Mouse (Mus musculus) limb, embryonic 13.5 days (tissue): ENCODE results near the gene Lrrc3c. TPM values are rescaled to one million over a fixed set of nuclear protein-coding genes. Genes with fewer than 3 reads are reported as not detected.

ENCODE experiments used
- ATAC-seq: fragments of 200-750 bp; cut with Nextera tagmentation; 2 replicates; pipeline ENCODE4 v1.8.0; 2017; ENCODE audit warnings: low read depth, moderate number of reproducible peaks, moderate TSS enrichment; ENCODE audit not compliant: low FRiP score
- H3K27ac ChIP-seq: fragments of 300-500 bp; sonication (generic); 2 replicates; pipeline ENCODE4 v1.5.1; 2015; ENCODE audit warnings: inconsistent platforms, mild to moderate bottlenecking, moderate library complexity
- H3K27me3 ChIP-seq: fragments of 300-500 bp; sonication (generic); 2 replicates; pipeline ENCODE4 v1.6.1; 2015; ENCODE audit warnings: mild to moderate bottlenecking, inconsistent platforms
- H3K36me3 ChIP-seq: fragments of 300-500 bp; sonication (generic); 2 replicates; pipeline ENCODE4 v1.6.1; 2015; ENCODE audit warnings: inconsistent platforms, mild to moderate bottlenecking, moderate library complexity
- H3K4me1 ChIP-seq: fragments of 300-500 bp; sonication (generic); 2 replicates; pipeline ENCODE4 v1.6.1; 2015; ENCODE audit warnings: inconsistent platforms
- H3K4me2 ChIP-seq: fragments of 300-500 bp; sonication (generic); replicated peaks from 2 replicates; pipeline ENCODE4 v1.6.1; 2015; ENCODE audit warnings: inconsistent platforms, mild to moderate bottlenecking, moderate library complexity
- H3K4me3 ChIP-seq: fragments of 300-500 bp; sonication (generic); 2 replicates; pipeline ENCODE4 v1.5.1; 2015; ENCODE audit warnings: moderate library complexity, mild to moderate bottlenecking, inconsistent platforms
- H3K9ac ChIP-seq: fragments of 300-500 bp; sonication (generic); 2 replicates; pipeline ENCODE4 v1.6.1; 2015; ENCODE audit warnings: mild to moderate bottlenecking, inconsistent platforms
- H3K9me3 ChIP-seq: fragments of 300-500 bp; sonication (generic); 2 replicates; pipeline ENCODE4 v1.6.1; 2016; ENCODE audit warnings: inconsistent platforms
- WGBS: fragments of 180-500 bp; shearing (Covaris S2); methylation state at CpG from one replicate; pipeline ENCODE4 v1.1.7; 2015; 5-methylcytosine and 5-hydroxymethylcytosine counted together
- polyA plus RNA-seq: library from polyadenylated mRNA; unstranded; fragments of >200 nt; fragmentation: Nextera tagmentation; extraction: Ambion mirVana; gene quantifications from 2 replicates; pipeline ENCODE4 v1.2.1, GENCODE M21; 2015

Lrrc3c gene
- not detected in 2 replicates for polyA plus RNA-seq

DNA sequence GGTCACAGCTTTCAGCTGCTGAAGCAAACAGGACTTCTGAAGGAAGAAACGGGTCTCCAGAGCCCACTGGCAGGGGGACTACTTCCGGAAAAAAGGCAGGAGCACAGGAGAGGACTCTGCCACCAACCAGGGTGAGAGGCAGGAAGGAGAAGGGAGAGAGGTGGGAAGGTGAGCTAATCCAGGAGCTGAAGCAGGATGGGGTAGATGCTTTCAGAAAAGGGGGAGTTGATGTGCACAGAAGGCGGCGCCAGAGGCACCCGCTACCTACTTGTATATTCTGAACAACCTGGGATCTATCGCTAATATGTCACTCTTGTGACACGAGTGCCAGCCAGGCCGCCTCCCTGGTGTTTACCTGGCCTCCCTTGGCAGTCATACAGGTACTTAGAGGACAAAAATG, at the start of gene Lrrc3c:
TSS of gene Lrrc3c (plus strand) at position 301 of the 400 bp plus-strand sequence.
- Histone ChIP-seq H3K27me3 (peaks cover 59% of the 10 kb centered on the region), H3K4me3 (no peak within 1 kb of the TSS), H3K4me1 (peaks cover 11% of the 10 kb centered on the region), H3K9ac (no peak within 1 kb of the TSS; the same call in 1 of the 2 replicates), H3K9me3 (no peaks in the 10 kb centered on the region), H3K27ac (no peak within 1 kb of the TSS), H3K4me2 (no peak within 1 kb of the TSS), H3K36me3 (no peaks in the 10 kb centered on the region)
- WGBS = 79% methylated on average over 8 of the region's 8 CpGs
- no peak for ATAC-seq

DNA sequence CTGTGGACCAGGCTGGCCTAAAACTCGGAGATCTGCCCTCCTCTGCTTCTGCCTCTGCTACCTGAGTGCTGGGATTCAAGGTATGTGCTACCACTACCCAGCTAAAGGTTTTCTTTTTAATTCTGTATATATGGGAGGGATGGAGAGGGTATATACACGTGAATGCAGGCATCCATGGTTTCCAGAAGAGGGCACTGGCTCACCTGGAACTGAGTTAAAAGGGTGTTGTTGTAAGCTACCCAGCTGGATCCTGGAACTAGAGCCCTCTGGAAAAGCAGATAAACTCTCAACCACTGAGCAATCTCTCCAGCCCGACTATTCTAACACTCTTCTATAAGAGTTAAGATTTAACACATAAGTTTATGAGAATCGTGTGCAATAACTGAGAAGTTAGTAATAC, 48.7 kb upstream of the Lrrc3c start:
- 63% methylated on average over 4 of the region's 4 CpGs for WGBS
- Histone ChIP-seq H3K27ac (no peak overlapping the region), H3K36me3 (no peaks in the 10 kb centered on the region), H3K4me2 (no peak overlapping the region), H3K9ac (no peak overlapping the region), H3K4me3 (no peak overlapping the region), H3K9me3 (no peaks in the 10 kb centered on the region), H3K4me1 (peaks cover 17% of the 10 kb centered on the region), H3K27me3 (peaks cover 54% of the 10 kb centered on the region)
- no peak for ATAC-seq

- H3K4me1 ChIP-seq = peaks cover 14% of the 10 kb centered on the region
- peak overlapping the region; percentile 76 for H3K4me3 ChIP-seq
- peak overlapping the region; percentile 74 for H3K4me2 ChIP-seq
- ATAC-seq = no peak
- peaks cover 51% of the 10 kb centered on the region for H3K27me3 ChIP-seq
- WGBS = 17% methylated on average over 20 of the region's 20 CpGs
- H3K27ac ChIP-seq = no peak overlapping the region
- H3K9me3 ChIP-seq = no peaks in the 10 kb centered on the region
- no peaks in the 10 kb centered on the region for H3K36me3 ChIP-seq
- H3K9ac ChIP-seq = peak overlapping the region; percentile 72; the same call in 1 of the 2 replicates
Observed at GRCm38 (mm10) chr11:98550311-98550974, 47.6 kb upstream of the Lrrc3c start.

GRCm38 (mm10) chr11:98550975-98551828, 46.9 kb upstream of the Lrrc3c start, which contains the start of gene Zpbp2:
Zpbp2 (plus strand) TSS chr11:98551097.
- Histone ChIP-seq H3K4me3 (peak within 1 kb of the TSS; percentile 76), H3K36me3 (no peaks in the 10 kb centered on the region), H3K9me3 (no peaks in the 10 kb centered on the region), H3K4me2 (peak within 1 kb of the TSS; percentile 74), H3K9ac (peak within 1 kb of the TSS; percentile 72), H3K27me3 (peaks cover 43% of the 10 kb centered on the region), H3K27ac (peak within 1 kb of the TSS; percentile 48; the same call in 1 of the 2 replicates), H3K4me1 (peaks cover 9% of the 10 kb centered on the region; the same call in 1 of the 2 replicates)
- 1% methylated on average over 51 of the region's 51 CpGs for WGBS
- peak; percentile 97 for ATAC-seq

GRCm38 (mm10) chr11:98553966-98554365, 44.1 kb upstream of the Lrrc3c start:
- Histone ChIP-seq H3K4me1 (peaks cover 9% of the 10 kb centered on the region; the same call in 1 of the 2 replicates), H3K36me3 (no peaks in the 10 kb centered on the region), H3K4me3 (no peak overlapping the region), H3K4me2 (no peak overlapping the region), H3K27me3 (peaks cover 20% of the 10 kb centered on the region), H3K9ac (no peak overlapping the region), H3K27ac (no peak overlapping the region), H3K9me3 (no peaks in the 10 kb centered on the region)
- no peak for ATAC-seq
- 85% methylated on average over 4 of the region's 4 CpGs for WGBS

- Histone ChIP-seq H3K4me3 (no peak overlapping the region), H3K27me3 (peaks cover 15% of the 10 kb centered on the region), H3K36me3 (no peaks in the 10 kb centered on the region), H3K4me2 (no peak overlapping the region), H3K9me3 (no peaks in the 10 kb centered on the region), H3K27ac (no peak overlapping the region), H3K4me1 (peaks cover 8% of the 10 kb centered on the region; the same call in 1 of the 2 replicates), H3K9ac (no peak overlapping the region)
- WGBS = 69% methylated on average over 12 of the region's 12 CpGs
- ATAC-seq = no peak
Observed at GRCm38 (mm10) chr11:98555124-98555700, 42.9 kb upstream of the Lrrc3c start.

DNA sequence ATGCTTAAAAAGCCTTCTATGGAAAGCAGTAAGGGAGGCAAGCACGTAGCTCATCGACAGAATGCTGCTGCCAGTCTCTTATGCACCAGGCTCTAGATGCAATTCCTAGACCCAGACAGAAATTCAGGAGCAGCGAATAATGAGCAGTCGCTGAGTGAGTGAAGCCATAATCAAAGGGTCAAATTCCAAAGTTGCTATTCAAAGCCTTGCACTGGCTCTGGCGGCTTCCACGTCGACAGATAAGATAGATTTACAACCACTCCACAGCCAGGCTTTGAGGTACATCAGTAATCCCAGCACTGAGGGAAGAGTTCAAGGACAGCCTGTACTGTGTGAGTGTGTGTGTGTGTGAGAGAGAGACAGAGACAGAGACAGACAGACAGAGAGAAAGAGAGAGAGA, 37.1 kb upstream of the Lrrc3c start:
- Histone ChIP-seq H3K4me1 (0 out of 2 replicates have a peak, but pooled peaks cover 11% of the 10 kb centered on the region), H3K27me3 (peaks cover 12% of the 10 kb centered on the region), H3K9ac (no peak overlapping the region), H3K4me2 (no peak overlapping the region), H3K36me3 (no peaks in the 10 kb centered on the region), H3K27ac (no peak overlapping the region), H3K4me3 (no peak overlapping the region), H3K9me3 (no peaks in the 10 kb centered on the region)
- ATAC-seq = no peak
- 15% methylated on average over 7 of the region's 7 CpGs for WGBS

DNA sequence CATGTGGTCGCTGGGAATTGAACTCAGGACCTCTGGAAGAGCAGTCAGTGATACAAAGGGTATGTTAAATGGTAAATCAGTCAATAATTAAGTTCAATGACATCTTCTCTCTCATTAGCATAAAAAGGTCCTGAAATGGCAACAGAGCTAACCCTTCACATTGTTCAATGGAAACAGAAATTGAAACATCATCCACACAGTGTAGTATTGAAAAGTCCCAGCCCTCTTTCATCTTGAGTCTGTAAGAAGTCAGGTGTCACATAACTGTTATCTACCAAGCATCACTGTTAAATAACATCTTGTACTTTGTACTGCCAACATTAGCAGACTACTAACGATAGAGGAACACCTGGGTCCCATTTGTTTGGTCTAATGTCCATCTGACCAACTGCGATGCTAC, 35.1 kb upstream of the Lrrc3c start:
- no peak for ATAC-seq
- peaks cover 11% of the 10 kb centered on the region for H3K27me3 ChIP-seq
- no peaks in the 10 kb centered on the region for H3K36me3 ChIP-seq
- no peak overlapping the region for H3K27ac ChIP-seq
- H3K4me3 ChIP-seq = no peak overlapping the region
- WGBS = 80% methylated on average over 3 of the region's 3 CpGs
- H3K9me3 ChIP-seq = no peaks in the 10 kb centered on the region
- H3K4me2 ChIP-seq = no peak overlapping the region
- H3K9ac ChIP-seq = no peak overlapping the region
- 0 out of 2 replicates have a peak, but pooled peaks cover 11% of the 10 kb centered on the region for H3K4me1 ChIP-seq

DNA sequence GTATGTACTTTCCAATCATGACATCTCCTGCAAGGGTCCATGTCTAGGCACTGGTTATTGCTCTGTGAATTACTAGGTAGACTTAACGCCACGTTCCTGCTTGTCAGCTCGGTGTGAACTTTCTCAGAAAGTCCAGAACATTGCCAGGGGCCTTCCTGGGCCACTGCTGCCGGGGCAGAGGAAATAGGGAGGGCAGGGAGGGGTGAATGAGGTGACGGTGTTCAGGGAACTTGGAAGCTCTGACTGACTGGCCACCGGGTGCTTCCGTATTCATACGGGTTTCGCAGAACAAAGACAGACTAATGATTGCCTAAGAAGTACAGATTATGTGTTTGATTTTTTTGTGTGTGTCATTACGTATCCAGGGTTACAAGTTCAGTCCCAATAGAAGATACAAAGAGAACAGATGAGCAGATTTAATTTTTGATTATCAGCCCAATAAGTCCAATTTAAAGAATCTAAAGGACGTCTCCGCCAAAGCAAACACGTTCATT, 34.1 kb upstream of the Lrrc3c start:
- Histone ChIP-seq H3K9ac (no peak overlapping the region), H3K4me1 (0 out of 2 replicates have a peak, but pooled peaks cover 11% of the 10 kb centered on the region)

GRCm38 (mm10) chr11:98568326-98568725, 29.8 kb upstream of the Lrrc3c start:
- no peak overlapping the region for H3K4me3 ChIP-seq
- 84% methylated on average over 8 of the region's 8 CpGs for WGBS
- no peaks in the 10 kb centered on the region for H3K9me3 ChIP-seq
- no peaks in the 10 kb centered on the region for H3K4me1 ChIP-seq
- no peaks in the 10 kb centered on the region for H3K27me3 ChIP-seq
- H3K36me3 ChIP-seq = no peaks in the 10 kb centered on the region
- H3K27ac ChIP-seq = no peak overlapping the region
- no peak for ATAC-seq
- no peak overlapping the region for H3K4me2 ChIP-seq
- no peak overlapping the region for H3K9ac ChIP-seq

More for the DNA sequence above, 34.1 kb upstream of the Lrrc3c start:
- Histone ChIP-seq H3K36me3 (no peaks in the 10 kb centered on the region), H3K27me3 (peaks cover 7% of the 10 kb centered on the region; the same call in 1 of the 2 replicates), H3K4me3 (no peak overlapping the region), H3K4me2 (no peak overlapping the region), H3K9me3 (no peaks in the 10 kb centered on the region), H3K27ac (no peak overlapping the region)
- 64% methylated on average over 13 of the region's 13 CpGs for WGBS
- no peak for ATAC-seq

DNA sequence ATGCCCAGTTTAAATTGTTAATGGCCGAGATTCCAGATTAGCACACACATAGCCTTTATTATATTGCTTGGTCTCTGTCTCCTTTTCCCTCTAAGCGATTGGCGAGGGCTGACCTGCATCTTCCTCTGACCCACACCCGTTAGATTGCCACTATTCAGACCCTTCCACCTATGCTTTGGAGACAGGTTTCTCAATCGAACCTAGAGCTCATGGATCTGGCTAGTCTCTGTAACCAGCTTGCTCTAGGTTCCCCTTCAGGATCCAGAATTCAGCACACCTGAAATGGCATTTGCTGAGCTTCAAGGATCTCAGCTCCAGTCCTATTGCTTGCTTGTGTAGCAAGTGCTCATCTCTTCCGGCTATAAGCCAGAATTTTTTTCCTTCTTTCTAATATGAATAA, 28.6 kb upstream of the Lrrc3c start:
- WGBS = 76% methylated on average over 6 of the region's 6 CpGs
- Histone ChIP-seq H3K9ac (no peak overlapping the region), H3K4me2 (no peak overlapping the region), H3K36me3 (no peaks in the 10 kb centered on the region), H3K4me3 (no peak overlapping the region), H3K27ac (no peak overlapping the region), H3K4me1 (no peaks in the 10 kb centered on the region), H3K27me3 (no peaks in the 10 kb centered on the region), H3K9me3 (no peaks in the 10 kb centered on the region)
- ATAC-seq = no peak

DNA sequence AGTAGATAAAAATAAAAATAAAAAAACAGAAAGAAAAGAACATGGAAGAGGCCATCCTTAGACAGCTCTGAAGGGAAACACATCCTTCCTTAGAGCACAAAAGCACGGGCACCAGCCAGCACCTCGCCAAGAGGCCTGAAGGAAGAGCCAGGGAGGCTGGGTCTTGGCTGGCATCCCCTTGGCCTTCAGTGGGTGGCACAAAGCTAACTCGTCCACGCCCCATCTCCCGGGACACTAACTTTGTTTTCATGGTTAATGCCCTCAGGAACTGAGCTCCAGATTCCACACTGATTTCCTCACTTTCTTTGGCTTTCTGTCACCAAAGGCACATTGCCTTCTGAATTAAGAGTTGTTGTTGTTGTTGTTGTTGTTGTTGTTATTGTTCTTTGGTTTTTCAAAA, 20.3 kb upstream of the Lrrc3c start:
- Histone ChIP-seq H3K9me3 (no peaks in the 10 kb centered on the region), H3K27me3 (no peaks in the 10 kb centered on the region), H3K4me3 (no peak overlapping the region), H3K27ac (no peak overlapping the region), H3K36me3 (peaks cover 34% of the 10 kb centered on the region), H3K4me2 (no peak overlapping the region), H3K4me1 (no peaks in the 10 kb centered on the region), H3K9ac (no peak overlapping the region)
- WGBS = 88% methylated on average over 5 of the region's 5 CpGs
- ATAC-seq = no peak
